Mouse (Mus musculus): ENCODE measurements around the gene Mob2.
A peak's percentile ranks its signal among the peaks of the same experiment; 100 is the strongest.

The Mob2 gene

DNA sequence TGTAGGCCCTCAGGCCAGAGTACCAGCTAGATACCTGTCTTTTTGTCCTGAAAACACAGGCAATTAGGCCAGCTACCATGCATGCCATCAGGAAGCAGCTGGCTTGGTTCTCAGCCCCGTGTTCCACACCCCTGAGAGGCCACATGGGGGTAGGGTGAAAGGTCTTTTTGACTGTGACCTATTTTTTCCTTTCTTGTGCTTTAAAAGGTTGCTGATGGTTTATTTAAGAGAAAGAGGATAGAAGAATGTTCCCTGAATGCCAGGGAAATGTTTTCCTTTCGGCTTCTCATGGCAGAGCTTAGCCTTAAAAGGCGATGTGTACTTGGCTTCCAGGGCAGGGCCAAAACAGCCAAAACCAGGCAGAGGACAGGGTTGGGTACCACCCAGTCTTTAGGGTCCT, 40.0 kb downstream of the Mob2 start:
- peak in 1 of 2 experiments; percentile 31 for DNase-seq

- DNase-seq = peak in 1 of 2 experiments; percentile 13
Measured at GRCm38 (mm10) chr7:142019699-142020098, 41.2 kb downstream of the Mob2 start.

- DNase-seq = peak in 1 of 2 experiments; percentile 69
Measured at GRCm38 (mm10) chr7:142016562-142016961, 44.3 kb downstream of the Mob2 start.

DNA sequence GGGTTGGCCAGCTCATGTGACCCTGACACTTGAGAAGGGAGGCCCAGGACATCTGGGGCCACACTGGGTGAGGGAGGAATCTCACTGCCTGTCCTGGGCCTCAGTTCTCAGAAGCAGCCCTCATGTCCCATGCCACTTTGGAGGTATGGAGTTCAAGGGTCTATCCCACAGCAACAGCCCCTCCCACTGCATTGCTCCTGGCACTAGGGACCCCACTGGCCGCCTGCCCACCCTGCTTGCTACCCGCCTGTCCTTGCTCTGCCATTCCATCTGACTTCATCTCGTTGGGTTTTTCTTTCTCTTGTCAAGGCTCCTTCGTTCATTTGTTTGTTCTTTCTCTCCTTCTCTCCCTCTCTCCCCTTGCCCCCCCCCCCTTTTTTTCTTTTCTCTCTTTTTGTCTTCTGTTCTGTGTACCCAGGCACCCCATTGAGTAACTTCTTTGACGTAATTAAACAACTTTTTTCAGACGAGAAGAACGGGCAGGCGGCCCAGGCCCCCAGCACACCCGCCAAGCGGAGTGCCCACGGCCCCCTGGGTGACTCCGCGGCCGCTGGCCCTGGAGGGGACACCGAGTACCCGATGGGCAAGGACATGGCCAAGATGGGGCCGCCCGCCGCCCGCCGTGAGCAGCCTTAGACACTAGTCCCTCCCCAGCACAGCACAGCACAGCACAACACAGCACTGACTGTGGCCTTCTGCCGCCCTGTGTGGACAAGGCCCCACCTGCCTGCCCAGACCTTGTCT, 59.1 kb downstream of the Mob2 start:
- no peak for DNase-seq

DNA sequence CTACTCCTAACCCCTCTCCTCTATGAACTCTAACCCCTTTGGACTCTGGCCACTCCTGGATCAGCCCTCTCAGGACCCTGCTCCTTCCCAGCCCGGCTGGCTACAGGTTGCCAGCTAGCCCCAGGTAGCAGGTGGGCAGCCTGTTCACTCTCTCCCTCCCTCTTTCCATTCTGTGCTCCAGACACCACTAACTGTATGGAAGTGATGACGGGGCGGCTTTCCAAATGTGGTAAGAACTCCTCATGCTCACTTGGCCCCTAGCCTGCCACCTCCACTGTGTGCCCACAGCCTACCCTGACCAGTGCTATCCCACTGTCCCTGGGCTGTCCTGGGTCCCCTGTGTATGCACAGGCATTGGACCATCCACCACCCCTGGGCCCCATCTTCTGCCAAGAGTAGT, 60.2 kb downstream of the Mob2 start:
- DNase-seq = no peak

DNA sequence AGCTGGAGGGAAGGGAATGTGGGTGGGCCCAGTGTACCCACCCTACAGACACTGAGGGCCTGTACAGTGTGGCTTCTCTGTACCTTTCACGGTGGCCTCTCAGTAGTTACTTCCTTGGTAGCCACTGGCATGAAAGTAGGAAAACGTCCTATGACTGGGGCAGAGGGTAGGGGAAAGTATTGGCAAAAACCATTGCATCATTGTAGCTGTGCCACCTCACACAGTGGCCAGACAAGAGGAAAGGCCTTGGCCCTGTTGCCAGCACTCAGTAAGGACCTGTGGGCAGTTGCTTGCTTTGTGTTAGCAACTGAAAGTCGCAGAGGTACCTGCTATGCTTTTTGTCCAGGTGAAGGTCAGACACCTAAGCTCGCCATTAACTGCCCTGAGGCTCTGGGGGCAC, 66.7 kb downstream of the Mob2 start:
- no peak for DNase-seq

DNA sequence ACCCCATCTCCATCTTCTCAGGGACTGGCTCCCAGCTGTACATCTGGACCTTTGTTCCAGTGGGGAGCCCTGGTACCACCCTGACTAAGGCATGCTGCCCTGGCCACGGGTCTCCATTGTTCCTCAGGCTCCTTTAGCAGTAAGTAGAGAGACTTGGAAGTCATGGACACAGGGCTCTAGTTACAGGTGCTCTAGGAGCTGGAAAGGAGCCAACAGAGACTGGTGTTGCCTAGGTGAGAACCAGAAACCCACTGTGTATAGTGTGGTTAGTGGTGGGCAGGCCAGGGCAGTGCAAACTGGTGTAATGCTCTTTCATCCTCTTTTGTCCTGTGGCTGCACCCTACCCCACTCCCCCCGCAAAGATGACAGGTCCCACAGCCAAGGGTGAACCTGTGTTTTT, 69.7 kb downstream of the Mob2 start:
- DNase-seq = no peak

GRCm38 (mm10) chr7:141988314-141988806, 72.5 kb downstream of the Mob2 start:
- DNase-seq = peak; percentile 58 to 85

DNA sequence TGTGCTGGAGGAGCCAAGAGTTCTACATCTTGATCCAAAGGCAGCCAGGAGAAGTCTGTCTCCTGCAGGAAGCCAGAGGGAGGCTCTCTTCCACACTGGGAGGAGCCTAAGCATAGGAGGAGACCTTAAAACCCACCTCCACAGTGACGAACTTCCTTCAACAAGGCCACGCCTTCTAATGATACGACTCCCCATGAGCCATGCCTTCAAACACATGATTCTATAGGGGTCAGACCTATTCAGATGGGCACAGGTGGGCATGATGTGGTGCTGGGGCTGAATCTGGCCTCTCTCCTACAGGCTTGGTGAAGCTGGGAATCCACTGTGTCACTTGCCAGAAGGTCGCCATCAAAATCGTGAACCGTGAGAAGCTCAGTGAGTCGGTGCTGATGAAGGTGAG, 79.6 kb downstream of the Mob2 start:
- no peak for DNase-seq

DNA sequence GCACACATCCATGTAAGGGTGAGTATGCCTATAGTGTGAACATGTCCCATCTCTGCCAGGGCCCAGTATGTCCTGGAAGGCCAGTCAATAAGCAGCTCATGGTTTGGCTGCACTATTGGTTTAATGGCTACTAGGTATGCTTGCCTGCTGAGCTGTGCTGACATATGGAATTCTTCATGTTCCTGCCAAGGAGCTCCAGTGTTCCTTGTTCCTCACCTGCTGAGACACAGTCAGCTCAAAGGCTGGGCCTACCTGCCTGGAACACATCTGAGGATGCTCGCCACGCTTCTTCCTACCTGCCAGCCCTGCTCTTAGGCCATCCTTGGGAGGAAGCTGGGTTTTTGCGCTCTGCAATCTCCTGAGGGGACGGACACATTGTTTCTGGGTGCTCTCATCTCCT, 81.6 kb downstream of the Mob2 start:
- DNase-seq = no peak

DNA sequence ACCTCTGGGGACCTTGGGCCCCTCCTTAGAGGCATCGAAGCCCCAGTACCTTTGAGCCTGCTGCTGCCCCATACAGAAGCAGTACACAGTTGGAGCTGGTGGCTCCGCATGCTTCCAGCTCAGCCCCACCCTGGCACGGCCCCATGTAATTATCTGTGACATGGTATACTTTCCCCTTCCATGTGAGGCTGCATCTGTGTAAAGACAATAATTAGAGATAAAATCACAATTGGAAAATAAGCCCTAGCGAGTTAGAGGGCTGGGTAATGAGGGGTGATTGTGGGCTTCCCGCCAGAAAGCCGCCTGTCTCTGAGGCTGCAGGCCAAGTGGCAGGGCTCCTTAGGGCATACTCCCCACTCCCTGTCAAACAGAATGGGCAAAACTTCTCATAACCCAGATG, 82.9 kb downstream of the Mob2 start:
- DNase-seq = no peak

- DNase-seq = peak in 1 of 2 experiments; percentile 24
Measured at GRCm38 (mm10) chr7:141972831-141973619, 87.8 kb downstream of the Mob2 start.

- DNase-seq = no peak
Measured at GRCm38 (mm10) chr7:141966281-141966680, 94.6 kb downstream of the Mob2 start.

DNA sequence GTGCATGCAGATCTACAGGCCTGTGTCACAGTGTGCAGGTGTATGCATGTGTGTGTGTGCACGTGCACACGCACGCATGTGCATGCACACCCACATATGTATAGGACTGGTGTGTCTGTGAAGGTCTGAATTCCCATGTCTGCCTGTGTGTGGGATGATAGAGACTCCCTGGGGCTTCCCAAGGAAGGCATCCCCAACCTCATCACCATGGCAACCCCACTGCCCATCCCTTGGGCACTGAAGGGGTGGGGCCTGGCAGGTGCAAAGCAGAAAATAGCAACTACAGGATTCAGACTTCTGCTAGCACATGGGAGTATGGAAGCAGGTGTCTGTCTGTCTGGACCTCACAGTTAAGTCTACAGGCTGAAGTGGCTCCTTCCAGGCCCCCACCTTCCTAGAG, 98.3 kb downstream of the Mob2 start:
- DNase-seq = no peak

GRCm38 (mm10) chr7:141961491-141961890, 99.4 kb downstream of the Mob2 start:
- no peak for DNase-seq

GRCm38 (mm10) chr7:141960926-141961325, 99.9 kb downstream of the Mob2 start:
- no peak for DNase-seq

GRCm38 (mm10) chr7:141959133-141959532, 101.7 kb downstream of the Mob2 start:
- peak in 1 of 2 experiments; percentile 9 for DNase-seq
